Mouse (Mus musculus) MEL (cell line): ENCODE measurements at regions not wholly inside any gene's neighbourhood (a gene's known extent, or its start where the extent isn't known, plus 50 kb on each side); places are given as distances from the start of the nearest gene placed in this dataset.

Experiments used
- DNase-seq: peaks from one replicate; pipeline ENCODE4 v3.0.0; 2011; ENCODE audit warnings: low read depth, low spot score
- H3K27ac ChIP-seq: 2 replicates; pipeline ENCODE4 v1.5.1; 2012; ENCODE audit warnings: low read depth, mild to moderate bottlenecking, control low read depth, low read length, moderate library complexity; ENCODE audit not compliant: control insufficient read depth
- H3K27me3 ChIP-seq, 2 experiments: fragments of 150-350 bp in 1 of 2; sonication (generic) in 1 of 2; 2 replicates each; pipeline ENCODE4 v1.6.1; 2012; ENCODE audit warnings: low read length in 2 of 2, mild to moderate bottlenecking in 2 of 2, improper control_type of control experiment in 1 of 2, moderate library complexity in 1 of 2; ENCODE audit not compliant: insufficient read depth in 2 of 2, control insufficient read depth in 1 of 2
- H3K36me3 ChIP-seq, 2 experiments: 2 replicates each; pipeline ENCODE4 v1.6.1; 2012 to 2014; ENCODE audit warnings: low read length in 2 of 2, improper control_type of control experiment in 1 of 2, inconsistent platforms in 1 of 2, mild to moderate bottlenecking in 1 of 2; ENCODE audit not compliant: insufficient read depth in 2 of 2, control insufficient read depth in 1 of 2
- H3K4me1 ChIP-seq, 2 experiments: fragments of 150-350 bp in 1 of 2; sonication (generic) in 1 of 2; 2 replicates each; pipeline ENCODE4 v1.6.1; 2012; ENCODE audit warnings: low read length in 2 of 2, improper control_type of control experiment in 1 of 2, mild to moderate bottlenecking in 1 of 2; ENCODE audit not compliant: insufficient read depth in 2 of 2, control insufficient read depth in 1 of 2
- H3K4me3 ChIP-seq, 2 experiments: fragments of 150-350 bp in 1 of 2; sonication (generic) in 1 of 2; 2 replicates each; pipeline ENCODE4 v1.5.1; 2012; ENCODE audit warnings: low read depth in 2 of 2, low read length in 2 of 2, mild to moderate bottlenecking in 2 of 2, moderate library complexity in 2 of 2, control low read depth in 1 of 2, improper control_type of control experiment in 1 of 2; ENCODE audit not compliant: control insufficient read depth in 1 of 2, insufficient read depth in 1 of 2
- H3K79me2 ChIP-seq: 2 replicates; pipeline ENCODE4 v1.6.1; 2012; ENCODE audit warnings: mild to moderate bottlenecking, low read length, moderate library complexity; ENCODE audit not compliant: control insufficient read depth, poor library complexity, insufficient read depth
- H3K9ac ChIP-seq: 2 replicates; pipeline ENCODE4 v1.6.1; 2012; ENCODE audit warnings: low read depth, mild to moderate bottlenecking, control low read depth, low read length, moderate library complexity; ENCODE audit not compliant: control insufficient read depth, poor library complexity, severe bottlenecking
- H3K9me3 ChIP-seq: fragments of 150-350 bp; sonication (generic); replicated peaks from 2 replicates; pipeline ENCODE4 v1.6.1; 2012; ENCODE audit warnings: mild to moderate bottlenecking, low read length, improper control_type of control experiment, moderate library complexity; ENCODE audit not compliant: insufficient read depth
- KAT2A ChIP-seq: conservative IDR thresholded peaks from 2 replicates; pipeline ENCODE4 v1.6.1; 2012; ENCODE audit warnings: low read depth, low read length, improper control_type of control experiment, inconsistent platforms
- MAX ChIP-seq: IDR thresholded peaks from 2 replicates; pipeline ENCODE4 v1.6.1; 2011; ENCODE audit warnings: low read length, improper control_type of control experiment
- POLR2A ChIP-seq, 2 experiments: IDR thresholded peaks; 2 replicates each; pipeline ENCODE4 v1.6.1; 2011 to 2012; ENCODE audit warnings: low read length in 2 of 2, mild to moderate bottlenecking in 2 of 2, control low read depth in 1 of 2, improper control_type of control experiment in 1 of 2, low read depth in 1 of 2, moderate library complexity in 1 of 2; ENCODE audit not compliant: control insufficient read depth in 1 of 2, insufficient read depth in 1 of 2, poor library complexity in 1 of 2
- SIN3A ChIP-seq: IDR thresholded peaks from 2 replicates; pipeline ENCODE4 v1.6.1; 2012; ENCODE audit warnings: low read length, improper control_type of control experiment, inconsistent platforms
- SMC3 ChIP-seq: IDR thresholded peaks from 2 replicates; pipeline ENCODE4 v1.6.1; 2011; ENCODE audit warnings: low read depth, low read length, improper control_type of control experiment
- TAL1 ChIP-seq: IDR thresholded peaks from 2 replicates; pipeline ENCODE4 v1.6.1; 2012; ENCODE audit warnings: mild to moderate bottlenecking, inconsistent platforms, low read length, moderate library complexity, mixed read lengths
- USF1 ChIP-seq: IDR thresholded peaks from 2 replicates; pipeline ENCODE4 v1.6.1; 2014; ENCODE audit warnings: low read depth, mild to moderate bottlenecking, inconsistent platforms, low read length, improper control_type of control experiment, moderate library complexity
- ZKSCAN1 ChIP-seq: IDR thresholded peaks from 2 replicates; pipeline ENCODE4 v1.6.1; 2012; ENCODE audit warnings: low read depth, mild to moderate bottlenecking, inconsistent platforms, low read length, improper control_type of control experiment, moderate library complexity
- ZMIZ1 ChIP-seq: IDR thresholded peaks from 2 replicates; pipeline ENCODE4 v1.6.1; 2012; ENCODE audit warnings: low read depth, mild to moderate bottlenecking, inconsistent platforms, low read length, improper control_type of control experiment, moderate library complexity

DNA sequence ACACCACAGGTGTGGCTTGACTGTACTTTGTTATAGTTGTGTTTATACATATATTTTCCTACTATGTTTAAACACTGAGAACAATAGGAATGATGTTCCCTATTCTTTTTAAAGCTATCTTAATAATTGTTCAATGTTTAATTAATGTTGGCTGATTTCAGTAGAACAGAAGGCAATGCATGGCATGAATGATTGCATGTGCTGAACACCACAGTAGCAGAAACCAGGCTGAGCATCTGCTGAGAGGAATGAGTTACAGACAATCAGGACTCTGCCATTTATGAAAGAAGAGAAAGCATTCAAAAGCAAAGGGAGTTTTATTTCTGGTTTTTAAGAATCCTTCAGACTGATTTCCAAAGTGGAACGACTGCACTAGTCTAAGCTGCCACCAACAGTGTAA is 794.4 kb upstream of the Intu start:
- Histone ChIP-seq H3K9ac (no peak overlapping the region), H3K4me1 (no peaks in the 10 kb centered on the region), H3K36me3 (no peaks in the 10 kb centered on the region), H3K4me3 (no peak overlapping the region), H3K79me2 (no peaks in the 10 kb centered on the region), H3K27ac (no peak overlapping the region), H3K27me3 (no peaks in the 10 kb centered on the region), H3K9me3 (no peaks in the 10 kb centered on the region)
- no peak for TF ChIP-seq ZKSCAN1
- TF ChIP-seq POLR2A (IDR thresholded peaks at IDR 0.05; ENCODE audit: control insufficient read depth in 1 of 2, insufficient read depth in 1 of 2, low read depth in 1 of 2, low read length in 2 of 2, poor library complexity in 1 of 2) = no peak
- TF ChIP-seq SIN3A = no peak
- TF ChIP-seq USF1 = no peak
- DNase-seq = no peak

- DNase-seq = no peak
- TF ChIP-seq MAX = no peak
- no peak for TF ChIP-seq SMC3
- no peak for TF ChIP-seq KAT2A
- TF ChIP-seq, all 39 proteins: peak for 0
- Histone ChIP-seq H3K4me3 (no peak overlapping the region), H3K27me3 (no peaks in the 10 kb centered on the region), H3K9me3 (no peaks in the 10 kb centered on the region), H3K79me2 (no peaks in the 10 kb centered on the region), H3K4me1 (no peaks in the 10 kb centered on the region), H3K27ac (no peak overlapping the region), H3K9ac (no peak overlapping the region), H3K36me3 (no peaks in the 10 kb centered on the region)
Measured at GRCm38 (mm10) chr3:39745947-39746346, 785.1 kb upstream of the Intu start.

DNA sequence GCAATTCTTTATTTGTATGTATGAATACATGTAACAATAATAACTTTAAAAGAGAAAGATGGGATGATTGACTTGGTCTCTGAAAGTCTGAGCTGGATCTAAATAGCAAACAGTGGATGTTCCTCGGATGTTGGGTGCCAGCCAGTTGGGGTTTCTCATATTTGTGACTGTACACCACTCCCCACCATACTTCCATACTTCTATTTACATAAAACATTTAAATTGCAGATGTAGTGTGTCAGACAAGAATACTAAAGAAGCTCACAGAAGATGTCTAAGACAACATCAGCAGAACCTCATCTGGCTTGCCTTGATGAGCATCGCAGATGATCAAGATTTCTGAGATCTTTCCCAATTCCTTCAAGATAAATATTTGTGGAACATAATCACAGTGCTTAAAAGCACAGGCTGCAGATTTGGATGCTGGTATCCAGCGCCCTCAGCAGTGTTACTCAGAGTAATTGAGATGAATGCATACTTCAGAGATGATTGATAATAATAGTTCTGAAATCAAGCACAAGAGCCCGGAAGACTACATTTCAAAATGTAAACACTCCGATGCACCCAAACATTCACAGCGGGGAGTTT is 762.0 kb upstream of the Intu start:
- Histone ChIP-seq H3K79me2 (no peaks in the 10 kb centered on the region), H3K4me1 (no peaks in the 10 kb centered on the region), H3K9me3 (no peaks in the 10 kb centered on the region), H3K36me3 (no peaks in the 10 kb centered on the region), H3K27ac (no peak overlapping the region), H3K27me3 (no peaks in the 10 kb centered on the region), H3K9ac (no peak overlapping the region), H3K4me3 (no peak overlapping the region)
- no peak for TF ChIP-seq ZMIZ1
- TF ChIP-seq SMC3 = no peak
- no peak for TF ChIP-seq TAL1
- no peak for DNase-seq
